Mouse (Mus musculus) liver, embryonic 11.5 days (tissue): ENCODE results near the gene Eef1akmt3. TPM values are rescaled to one million over a fixed set of nuclear protein-coding genes. Genes with fewer than 3 reads are reported as not detected.
A peak's percentile ranks its signal among the peaks of the same experiment; 100 is the strongest.

Experiments
- ATAC-seq: fragments of 200-750 bp; cut with Nextera tagmentation; replicated peaks from 2 replicates; pipeline ENCODE4 v1.8.0; 2017; ENCODE audit warnings: moderate number of reproducible peaks, mild to moderate bottlenecking, moderate TSS enrichment, moderate library complexity; ENCODE audit not compliant: low FRiP score
- DNase-seq: peaks from one replicate; pipeline ENCODE4 v3.0.0-alpha.2; 2017; ENCODE audit warnings: low spot score
- H3K27ac ChIP-seq: fragments of 300-500 bp; sonication (generic); 2 replicates; pipeline ENCODE4 v1.5.1; 2014; ENCODE audit warnings: mild to moderate bottlenecking, low read depth, low read length, control low read depth
- H3K27me3 ChIP-seq: fragments of 300-500 bp; sonication (generic); replicated peaks from 2 replicates; pipeline ENCODE4 v1.6.1; 2014; ENCODE audit warnings: low read length, mixed read lengths; ENCODE audit not compliant: control insufficient read depth, insufficient read depth
- H3K36me3 ChIP-seq: fragments of 300-500 bp; sonication (generic); 2 replicates; pipeline ENCODE4 v1.6.1; 2014; ENCODE audit warnings: mild to moderate bottlenecking, low read length, moderate library complexity, mixed read lengths; ENCODE audit not compliant: control insufficient read depth, insufficient read depth
- H3K4me1 ChIP-seq: fragments of 300-500 bp; sonication (generic); replicated peaks from 2 replicates; pipeline ENCODE4 v1.6.1; 2014; ENCODE audit warnings: low read length, mixed read lengths; ENCODE audit not compliant: control insufficient read depth, insufficient read depth
- H3K4me2 ChIP-seq: fragments of 300-500 bp; sonication (generic); 2 replicates; pipeline ENCODE4 v1.6.1; 2014; ENCODE audit warnings: mild to moderate bottlenecking, control low read depth, moderate library complexity
- H3K4me3 ChIP-seq: fragments of 300-500 bp; sonication (generic); 2 replicates; pipeline ENCODE4 v1.5.1; 2014; ENCODE audit warnings: low read depth, low read length, control low read depth
- H3K9ac ChIP-seq: fragments of 300-500 bp; sonication (generic); 2 replicates; pipeline ENCODE4 v1.6.1; 2014; ENCODE audit warnings: low read depth, low read length, control low read depth
- H3K9me3 ChIP-seq: fragments of 300-500 bp; sonication (generic); 2 replicates; pipeline ENCODE4 v1.6.1; 2016; ENCODE audit warnings: low read length, inconsistent platforms, mixed read lengths; ENCODE audit not compliant: control insufficient read depth
- WGBS: fragments of 180-500 bp; shearing (Covaris S2); extraction: QIAGEN DNeasy Blood & Tissue Kit; methylation state at CpG from one replicate; pipeline ENCODE4 v1.1.7; 2014; 5-methylcytosine and 5-hydroxymethylcytosine counted together
- polyA plus RNA-seq: library from polyadenylated mRNA; unstranded; fragments of >200 nt; fragmentation: Nextera tagmentation; extraction: Ambion mirVana; gene quantifications from 2 replicates; pipeline ENCODE4 v1.2.1, GENCODE M21; 2014

Gene Eef1akmt3
- polyA plus RNA-seq, 1 experiment from 2014 or later, result 0.11 TPM

GRCm38 (mm10) chr10:127049395-127050118 lies 8.2 kb upstream of the Eef1akmt3 start:
- Histone ChIP-seq H3K9ac (no peak overlapping the region), H3K4me1 (peaks cover 3% of the 10 kb centered on the region; the same call in 1 of the 2 replicates), H3K27ac (no peak overlapping the region), H3K36me3 (no peaks in the 10 kb centered on the region), H3K4me2 (peak overlapping the region; percentile 30), H3K4me3 (peak overlapping the region; percentile 5; the same call in 1 of the 2 replicates), H3K27me3 (peaks cover 56% of the 10 kb centered on the region), H3K9me3 (no peaks in the 10 kb centered on the region)
- DNase-seq (no peak), ATAC-seq (0 out of 2 replicates have a peak, but pooled peaks have one; percentile 30)
- 3% methylated on average over 29 of the region's 29 CpGs for WGBS

GRCm38 (mm10) chr10:127048608-127049394 lies 7.5 kb upstream of the Eef1akmt3 start:
- H3K4me2 ChIP-seq, result peak overlapping the region; percentile 30
- DNase-seq, result no peak
- no peak overlapping the region for H3K9ac ChIP-seq
- no peak overlapping the region; the same call in 1 of the 2 replicates for H3K4me3 ChIP-seq
- no peaks in the 10 kb centered on the region for H3K9me3 ChIP-seq
- H3K4me1 ChIP-seq, result peaks cover 3% of the 10 kb centered on the region; the same call in 1 of the 2 replicates
- peaks cover 56% of the 10 kb centered on the region for H3K27me3 ChIP-seq
- H3K36me3 ChIP-seq, result no peaks in the 10 kb centered on the region
- no peak overlapping the region for H3K27ac ChIP-seq
- ATAC-seq, result no peak
- 7% methylated on average over 35 of the region's 35 CpGs for WGBS

GRCm38 (mm10) chr10:127047954-127048353 lies 6.6 kb upstream of the Eef1akmt3 start, which contains the start of gene Cyp27b1:
Gene Cyp27b1 (plus strand): TSS chr10:127048250.
- peaks cover 56% of the 10 kb centered on the region for H3K27me3 ChIP-seq
- 0 out of 2 replicates have a peak, but pooled peaks have one; percentile 4 for ATAC-seq
- no peak within 1 kb of the TSS for H3K9ac ChIP-seq
- no peak for DNase-seq
- H3K4me2 ChIP-seq, result peak within 1 kb of the TSS; percentile 30; the same call in 1 of the 2 replicates
- WGBS, result 27% methylated on average over 5 of the region's 5 CpGs
- H3K4me1 ChIP-seq, result peaks cover 4% of the 10 kb centered on the region
- H3K9me3 ChIP-seq, result no peaks in the 10 kb centered on the region
- no peaks in the 10 kb centered on the region for H3K36me3 ChIP-seq
- H3K4me3 ChIP-seq, result no peak within 1 kb of the TSS; the same call in 1 of the 2 replicates
- no peak within 1 kb of the TSS for H3K27ac ChIP-seq

- Histone ChIP-seq H3K27ac (no peak overlapping the region), H3K9me3 (no peaks in the 10 kb centered on the region), H3K9ac (peak overlapping the region; percentile 14; the same call in 1 of the 2 replicates), H3K4me3 (no peak overlapping the region), H3K36me3 (no peaks in the 10 kb centered on the region), H3K27me3 (peaks cover 22% of the 10 kb centered on the region), H3K4me2 (peak overlapping the region; percentile 14), H3K4me1 (peaks cover 7% of the 10 kb centered on the region)
- 93% methylated on average over 6 of the region's 6 CpGs for WGBS
- ATAC-seq (no peak), DNase-seq (no peak)
These were observed 1.9 kb upstream of the Eef1akmt3 start for GRCm38 (mm10) chr10:127043187-127043586.

GRCm38 (mm10) chr10:127042468-127043115 lies 1.3 kb upstream of the Eef1akmt3 start:
- Histone ChIP-seq H3K4me1 (peaks cover 7% of the 10 kb centered on the region), H3K36me3 (no peaks in the 10 kb centered on the region), H3K27me3 (peaks cover 16% of the 10 kb centered on the region), H3K27ac (peak overlapping the region; percentile 34; the same call in 1 of the 2 replicates), H3K9ac (peak overlapping the region; percentile 78), H3K4me3 (peak overlapping the region; percentile 86), H3K4me2 (peak overlapping the region; percentile 100), H3K9me3 (no peaks in the 10 kb centered on the region)
- DNase-seq (no peak), ATAC-seq (no peak)
- 19% methylated on average over 5 of the region's 5 CpGs for WGBS

- DNase-seq (peak; percentile 94), ATAC-seq (peak; percentile 86)
- under 1% methylated on average over 44 of the region's 44 CpGs for WGBS
- Histone ChIP-seq H3K4me1 (peaks cover 7% of the 10 kb centered on the region), H3K27me3 (peaks cover 12% of the 10 kb centered on the region), H3K9ac (peak overlapping the region; percentile 78), H3K4me2 (peak overlapping the region; percentile 100), H3K27ac (peak overlapping the region; percentile 55), H3K36me3 (no peaks in the 10 kb centered on the region), H3K9me3 (no peaks in the 10 kb centered on the region), H3K4me3 (peak overlapping the region; percentile 86)
These were observed 543 bp upstream of the Eef1akmt3 start for GRCm38 (mm10) chr10:127041774-127042338.

GRCm38 (mm10) chr10:127040569-127041214 lies 621 bp downstream of the Eef1akmt3 start:
- Histone ChIP-seq H3K27ac (no peak overlapping the region), H3K4me1 (peaks cover 7% of the 10 kb centered on the region), H3K9me3 (no peaks in the 10 kb centered on the region), H3K36me3 (no peaks in the 10 kb centered on the region), H3K4me3 (peak overlapping the region; percentile 86), H3K27me3 (peaks cover 12% of the 10 kb centered on the region), H3K9ac (peak overlapping the region; percentile 78), H3K4me2 (peak overlapping the region; percentile 100)
- 2% methylated on average over 20 of the region's 20 CpGs for WGBS
- ATAC-seq (0 out of 2 replicates have a peak, but pooled peaks have one; percentile 4), DNase-seq (no peak)
